16 mouse cellular contexts compared by ENCODE assay signal in the genomic region with DNA sequence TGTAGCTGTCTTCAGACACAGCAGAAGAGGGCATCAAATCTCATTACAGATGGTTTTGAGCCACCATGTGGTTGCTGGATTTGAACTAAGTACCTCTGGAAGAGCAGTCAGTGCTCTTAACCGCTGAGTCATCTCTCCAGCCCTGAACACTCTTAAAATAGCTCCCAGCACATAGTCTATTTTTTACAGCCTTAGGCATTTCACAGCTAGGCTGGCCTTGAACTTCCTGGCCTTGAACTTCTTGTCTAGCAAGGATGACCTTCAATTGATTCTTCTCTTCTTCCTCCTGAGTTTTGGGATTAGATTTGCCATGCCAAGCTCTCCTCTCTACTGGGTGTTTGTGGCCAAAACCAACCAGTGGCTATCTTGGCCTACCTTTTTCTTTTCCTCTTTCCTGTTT. TPM values are rescaled to one million over a fixed set of nuclear protein-coding genes. Genes with fewer than 3 reads are reported as not detected.
DNase-seq lines count a peak whose midpoint lies in the region; ATAC-seq lines count a peak whose summit lies in the region.
"Had no signal": no experiment of that assay in that cellular context is flagged by ENCODE, and none has a peak within 500 bp of the region (broad histone marks: within the 10 kb centered on the region; RNA-seq: fewer than 3 reads in every experiment).

No protein-coding gene starts in this region.

- 92% methylated on average over 1 of the region's 1 CpGs for WGBS in midbrain, embryonic 11.5 days
- WGBS in midbrain, embryonic 13.5 days: 86% methylated on average over 1 of the region's 1 CpGs

- H3K4me3 ChIP-seq in erythroblast, embryonic 14.5 days (replicated peaks): peak overlapping the region; percentile 41
- H3K4me3 ChIP-seq in midbrain, embryonic 11.5 days (ENCODE audit: low read depth, low read length): no peak overlapping the region
- no peak overlapping the region for H3K4me3 ChIP-seq in midbrain, embryonic 13.5 days (replicated peaks)
- H3K4me3 ChIP-seq: embryonic facial prominence, embryonic 12.5 days; forebrain, embryonic 12.5 days; layer of hippocampus, adult 2 months had no signal

- H3K4me2 ChIP-seq in midbrain, embryonic 11.5 days: no peak overlapping the region
- no peak overlapping the region for H3K4me2 ChIP-seq in midbrain, embryonic 13.5 days (replicated peaks)

- H3K27ac ChIP-seq in midbrain, embryonic 11.5 days (ENCODE audit: low read depth, low read length): no peak overlapping the region
- H3K27ac ChIP-seq in midbrain, embryonic 13.5 days: no peak overlapping the region
- H3K27ac ChIP-seq: embryonic facial prominence, embryonic 12.5 days; forebrain, embryonic 12.5 days; layer of hippocampus, adult 2 months; lung, embryonic 15.5 days had no signal

- no peak overlapping the region for H3K9ac ChIP-seq in midbrain, embryonic 11.5 days (ENCODE audit: low read length)
- H3K9ac ChIP-seq in midbrain, embryonic 13.5 days (replicated peaks): no peak overlapping the region
- H3K9ac ChIP-seq: embryonic facial prominence, embryonic 12.5 days; forebrain, embryonic 12.5 days; lung, embryonic 15.5 days had no signal

- ATAC-seq in erythroblast, adult 5-6 weeks (replicated peaks; ENCODE audit: low FRiP score, poor library complexity, severe bottlenecking): no peak
- ATAC-seq in midbrain, embryonic 11.5 days (ENCODE audit: low FRiP score): no peak
- ATAC-seq in midbrain, embryonic 13.5 days: no peak
- no peak for ATAC-seq in frontal cortex, adult (ENCODE audit: low TSS enrichment)

- H3K27me3 ChIP-seq in erythroblast, embryonic 14.5 days (ENCODE audit: control insufficient read depth): no peaks in the 10 kb centered on the region
- no peaks in the 10 kb centered on the region for H3K27me3 ChIP-seq in midbrain, embryonic 11.5 days (ENCODE audit: control insufficient read depth, insufficient read depth, low read length)
- H3K27me3 ChIP-seq in midbrain, embryonic 13.5 days: no peaks in the 10 kb centered on the region
- H3K27me3 ChIP-seq: embryonic facial prominence, embryonic 12.5 days; forebrain, embryonic 12.5 days; lung, embryonic 15.5 days had no signal

- peaks cover 62% of the 10 kb centered on the region for H3K36me3 ChIP-seq in erythroblast, embryonic 14.5 days (ENCODE audit: control insufficient read depth)
- no peaks in the 10 kb centered on the region for H3K36me3 ChIP-seq in midbrain, embryonic 11.5 days (ENCODE audit: control insufficient read depth, insufficient read depth, low read length)
- peaks cover 38% of the 10 kb centered on the region for H3K36me3 ChIP-seq in midbrain, embryonic 13.5 days

- peaks cover 55% of the 10 kb centered on the region for H3K4me1 ChIP-seq in erythroblast, embryonic 14.5 days (ENCODE audit: control insufficient read depth)
- H3K4me1 ChIP-seq in midbrain, embryonic 11.5 days (ENCODE audit: control insufficient read depth, insufficient read depth, low read length): peaks cover 10% of the 10 kb centered on the region; the same call in 1 of the 2 replicates
- peaks cover 24% of the 10 kb centered on the region for H3K4me1 ChIP-seq in midbrain, embryonic 13.5 days (replicated peaks)

- H3K9me3 ChIP-seq in erythroblast, embryonic 14.5 days (ENCODE audit: control insufficient read depth, low read length): peaks cover 14% of the 10 kb centered on the region
- H3K9me3 ChIP-seq in midbrain, embryonic 11.5 days (ENCODE audit: control insufficient read depth, low read length): no peaks in the 10 kb centered on the region
- no peaks in the 10 kb centered on the region for H3K9me3 ChIP-seq in midbrain, embryonic 13.5 days
- H3K9me3 ChIP-seq: embryonic facial prominence, embryonic 12.5 days; forebrain, embryonic 12.5 days; lung, embryonic 15.5 days had no signal

- DNase-seq in midbrain, embryonic 11.5 days (ENCODE audit: low spot score, missing footprints): peak; percentile 62
- DNase-seq in adrenal gland, postnatal 14 days: peak; percentile 12
- no peak for DNase-seq in layer of hippocampus, postnatal 25 days (ENCODE audit: extremely low spot score in 1 of 2, low spot score in 1 of 2)
- DNase-seq in frontal cortex, adult 2 months (ENCODE audit: extremely low spot score in 1 of 2, low spot score in 1 of 2): no peak
- DNase-seq: cerebellum, postnatal 14 days; heart, postnatal 36 days; right cerebral cortex, postnatal 14 days; thymus, postnatal 4 days had no signal

RNA-seq across cellular contexts. Expression of a gene that starts 2.6 kb away (rescaled TPM):
- 0.14 and 0.28 TPM in 2 replicates for polyA plus RNA-seq in erythroblast, embryonic 14.5 days (2012)
- total RNA-seq in erythroblast, adult 5-6 weeks (2015; ENCODE audit: low replicate concordance): 232 and 275 TPM in 2 replicates
- total RNA-seq in erythroblast, adult 5-6 weeks (2017; ENCODE audit: low replicate concordance): 271 and 321 TPM in 2 replicates
- polyA plus RNA-seq in midbrain, embryonic 11.5 days (2014; fragmentation: Nextera tagmentation; extraction: Ambion mirVana): 42.0 and 44.5 TPM in 2 replicates
- polyA plus RNA-seq in midbrain, embryonic 13.5 days (2015; fragmentation: Nextera tagmentation; extraction: Ambion mirVana): 39.7 and 41.2 TPM in 2 replicates
- 38.6 and 40.4 TPM in 2 replicates for total RNA-seq in adrenal gland, postnatal 14 days (2021)
- total RNA-seq in layer of hippocampus, postnatal 25 days (2021): 10 to 100 TPM; 12.9 to 18.0 TPM
- polyA plus RNA-seq in frontal cortex, adult 2 months (2012; rRNA removed): 6.3 and 6.7 TPM in 2 replicates

Comparison
In these comparisons a context has a peak if more than half of its experiments do, and no peak if none do; other contexts are left out.
1. DNase-seq: peak in midbrain, embryonic 11.5 days (single experiment) and adrenal gland, postnatal 14 days (single experiment); none in layer of hippocampus, postnatal 25 days (0 of 2) and frontal cortex, adult 2 months (0 of 2).